Mouse (Mus musculus): ENCODE data around the gene Slc10a7. TPM values are rescaled to one million over a fixed set of nuclear protein-coding genes. Genes with fewer than 3 reads are reported as not detected.

Slc10a7 gene
- polyA plus RNA-seq, 1 experiment from 2014 or later = 11.2 TPM

GRCm38 (mm10) chr8:78633012-78633411, 123.9 kb downstream of the Slc10a7 start:
- H3K27ac ChIP-seq = no peak overlapping the region
- H3K9me3 ChIP-seq = no peaks in the 10 kb centered on the region
- H3K9ac ChIP-seq = no peak overlapping the region
- H3K27me3 ChIP-seq = no peaks in the 10 kb centered on the region
- WGBS = 34% methylated on average over 12 of the region's 12 CpGs
- ATAC-seq (ENCODE audit: low FRiP score) = no peak
- H3K36me3 ChIP-seq (replicated peaks) = no peaks in the 10 kb centered on the region
- peaks cover 28% of the 10 kb centered on the region for H3K4me1 ChIP-seq
- no peak overlapping the region for H3K4me3 ChIP-seq (replicated peaks)
- H3K4me2 ChIP-seq = no peak overlapping the region

GRCm38 (mm10) chr8:78634018-78634417, 124.9 kb downstream of the Slc10a7 start:
- no peaks in the 10 kb centered on the region for H3K9me3 ChIP-seq
- no peak overlapping the region for H3K9ac ChIP-seq
- WGBS = 45% methylated on average over 3 of the region's 3 CpGs
- H3K27ac ChIP-seq = no peak overlapping the region
- H3K4me3 ChIP-seq (replicated peaks) = no peak overlapping the region
- H3K4me1 ChIP-seq = peaks cover 28% of the 10 kb centered on the region
- no peaks in the 10 kb centered on the region for H3K27me3 ChIP-seq
- ATAC-seq (ENCODE audit: low FRiP score) = peak; percentile 19; the same call in 1 of the 2 replicates
- H3K4me2 ChIP-seq = 0 out of 2 replicates have a peak overlapping the region, but pooled peaks have one; percentile 24
- no peaks in the 10 kb centered on the region for H3K36me3 ChIP-seq (replicated peaks)

GRCm38 (mm10) chr8:78634523-78635240, 125.5 kb downstream of the Slc10a7 start:
- ATAC-seq (ENCODE audit: low FRiP score) = peak; percentile 87
- no peak overlapping the region for H3K4me3 ChIP-seq (replicated peaks)
- H3K36me3 ChIP-seq (replicated peaks) = no peaks in the 10 kb centered on the region
- H3K4me1 ChIP-seq = peaks cover 28% of the 10 kb centered on the region
- no peaks in the 10 kb centered on the region for H3K9me3 ChIP-seq
- no peak overlapping the region for H3K9ac ChIP-seq
- no peaks in the 10 kb centered on the region for H3K27me3 ChIP-seq
- 41% methylated on average over 17 of the region's 17 CpGs for WGBS
- H3K4me2 ChIP-seq = peak overlapping the region; percentile 24
- H3K27ac ChIP-seq = peak overlapping the region; percentile 67; the same call in 1 of the 2 replicates

- Histone ChIP-seq H3K4me3 (replicated peaks) (no peak overlapping the region), H3K4me2 (no peak overlapping the region), H3K4me1 (peaks cover 28% of the 10 kb centered on the region), H3K36me3 (replicated peaks) (no peaks in the 10 kb centered on the region), H3K9me3 (no peaks in the 10 kb centered on the region), H3K9ac (no peak overlapping the region), H3K27ac (no peak overlapping the region), H3K27me3 (no peaks in the 10 kb centered on the region)
- WGBS = 58% methylated on average over 8 of the region's 8 CpGs
- ATAC-seq (ENCODE audit: low FRiP score) = peak; percentile 42; the same call in 1 of the 2 replicates
Observed at GRCm38 (mm10) chr8:78635241-78635771, 126.2 kb downstream of the Slc10a7 start.

- 86% methylated on average over 9 of the region's 9 CpGs for WGBS
- H3K9me3 ChIP-seq = peaks cover 6% of the 10 kb centered on the region
- no peak overlapping the region for H3K4me2 ChIP-seq
- no peaks in the 10 kb centered on the region for H3K27me3 ChIP-seq
- no peak overlapping the region for H3K27ac ChIP-seq
- no peak for ATAC-seq (ENCODE audit: low FRiP score)
- no peaks in the 10 kb centered on the region for H3K36me3 ChIP-seq (replicated peaks)
- H3K9ac ChIP-seq = no peak overlapping the region
- H3K4me1 ChIP-seq = 0 out of 2 replicates have a peak, but pooled peaks cover 1% of the 10 kb centered on the region
- no peak overlapping the region for H3K4me3 ChIP-seq (replicated peaks)
Observed at GRCm38 (mm10) chr8:78641919-78642318, 132.8 kb downstream of the Slc10a7 start.

- no peak overlapping the region for H3K9ac ChIP-seq
- 91% methylated on average over 4 of the region's 5 CpGs for WGBS
Observed at GRCm38 (mm10) chr8:78642376-78642775, 133.2 kb downstream of the Slc10a7 start.

GRCm38 (mm10) chr8:78647000-78647656, 138.0 kb downstream of the Slc10a7 start:
- Histone ChIP-seq H3K9ac (no peak overlapping the region), H3K9me3 (peaks cover 6% of the 10 kb centered on the region), H3K27ac (no peak overlapping the region), H3K36me3 (replicated peaks) (no peaks in the 10 kb centered on the region), H3K4me1 (0 out of 2 replicates have a peak, but pooled peaks cover 4% of the 10 kb centered on the region), H3K4me2 (no peak overlapping the region), H3K27me3 (no peaks in the 10 kb centered on the region), H3K4me3 (replicated peaks) (no peak overlapping the region)
- WGBS = 66% methylated on average over 8 of the region's 8 CpGs
- no peak for ATAC-seq (ENCODE audit: low FRiP score)

More at GRCm38 (mm10) chr8:78642376-78642775, 133.2 kb downstream of the Slc10a7 start:
- H3K27me3 ChIP-seq = no peaks in the 10 kb centered on the region
- H3K27ac ChIP-seq = no peak overlapping the region
- H3K4me3 ChIP-seq (replicated peaks) = no peak overlapping the region
- no peak overlapping the region for H3K4me2 ChIP-seq
- H3K36me3 ChIP-seq (replicated peaks) = no peaks in the 10 kb centered on the region
- H3K4me1 ChIP-seq = 0 out of 2 replicates have a peak, but pooled peaks cover 4% of the 10 kb centered on the region
- peaks cover 6% of the 10 kb centered on the region for H3K9me3 ChIP-seq
- no peak for ATAC-seq (ENCODE audit: low FRiP score)

- no peaks in the 10 kb centered on the region for H3K36me3 ChIP-seq (replicated peaks)
- WGBS = 86% methylated on average over 4 of the region's 4 CpGs
- peaks cover 6% of the 10 kb centered on the region for H3K9me3 ChIP-seq
- no peak overlapping the region for H3K4me2 ChIP-seq
- H3K4me3 ChIP-seq (replicated peaks) = no peak overlapping the region
- H3K27ac ChIP-seq = no peak overlapping the region
- 0 out of 2 replicates have a peak, but pooled peaks cover 4% of the 10 kb centered on the region for H3K4me1 ChIP-seq
- no peak overlapping the region for H3K9ac ChIP-seq
- ATAC-seq (ENCODE audit: low FRiP score) = no peak
- H3K27me3 ChIP-seq = no peaks in the 10 kb centered on the region
Observed at GRCm38 (mm10) chr8:78647846-78648245, 138.7 kb downstream of the Slc10a7 start.

- ATAC-seq (ENCODE audit: low FRiP score) = no peak
- Histone ChIP-seq H3K4me1 (0 out of 2 replicates have a peak, but pooled peaks cover 4% of the 10 kb centered on the region), H3K27ac (no peak overlapping the region), H3K4me3 (replicated peaks) (no peak overlapping the region), H3K9ac (no peak overlapping the region), H3K36me3 (replicated peaks) (no peaks in the 10 kb centered on the region), H3K4me2 (no peak overlapping the region), H3K27me3 (no peaks in the 10 kb centered on the region), H3K9me3 (peaks cover 6% of the 10 kb centered on the region)
- WGBS = 61% methylated on average over 7 of the region's 7 CpGs
Observed at GRCm38 (mm10) chr8:78648918-78649317, 139.8 kb downstream of the Slc10a7 start.

- WGBS = 84% methylated on average over 3 of the region's 3 CpGs
Observed at GRCm38 (mm10) chr8:78651670-78652069, 142.5 kb downstream of the Slc10a7 start.

GRCm38 (mm10) chr8:78655351-78656045, 146.4 kb downstream of the Slc10a7 start:
- H3K4me1 ChIP-seq = 0 out of 2 replicates have a peak, but pooled peaks cover 2% of the 10 kb centered on the region
- no peaks in the 10 kb centered on the region for H3K27me3 ChIP-seq
- ATAC-seq (ENCODE audit: low FRiP score) = no peak
- no peaks in the 10 kb centered on the region for H3K9me3 ChIP-seq
- H3K27ac ChIP-seq = no peak overlapping the region
- no peak overlapping the region for H3K4me2 ChIP-seq
- no peaks in the 10 kb centered on the region for H3K36me3 ChIP-seq (replicated peaks)
- no peak overlapping the region for H3K4me3 ChIP-seq (replicated peaks)
- no peak overlapping the region for H3K9ac ChIP-seq
- 29% methylated on average over 1 of the region's 1 CpGs for WGBS

More at GRCm38 (mm10) chr8:78651670-78652069, 142.5 kb downstream of the Slc10a7 start:
- Histone ChIP-seq H3K27ac (no peak overlapping the region), H3K27me3 (no peaks in the 10 kb centered on the region), H3K9ac (no peak overlapping the region), H3K4me3 (replicated peaks) (no peak overlapping the region), H3K4me1 (0 out of 2 replicates have a peak, but pooled peaks cover 7% of the 10 kb centered on the region), H3K36me3 (replicated peaks) (no peaks in the 10 kb centered on the region), H3K4me2 (no peak overlapping the region), H3K9me3 (no peaks in the 10 kb centered on the region)
- ATAC-seq (ENCODE audit: low FRiP score) = no peak
